Mouse (Mus musculus) E14TG2a.4 (cell line): Measurements from ENCODE around the gene Zfp773.

Source experiments
- H3K27me3 ChIP-seq: 2 replicates; pipeline ENCODE4 v1.6.1; 2014; ENCODE audit warnings: low read length, control low read depth; ENCODE audit not compliant: insufficient read depth
- H3K36me3 ChIP-seq: 2 replicates; pipeline ENCODE4 v1.6.1; 2014; ENCODE audit warnings: low read length, control low read depth; ENCODE audit not compliant: insufficient read depth
- H3K4me1 ChIP-seq: replicated peaks from 2 replicates; pipeline ENCODE4 v1.6.1; 2014; ENCODE audit warnings: low read depth, low read length, control low read depth
- H3K4me3 ChIP-seq: replicated peaks from 2 replicates; pipeline ENCODE4 v1.5.1; 2014; ENCODE audit warnings: mild to moderate bottlenecking, low read length
- H3K9me3 ChIP-seq: 2 replicates; pipeline ENCODE4 v1.6.1; 2014; ENCODE audit warnings: low read length, control low read depth
- CTCF ChIP-seq: conservative IDR thresholded peaks from 2 replicates; pipeline ENCODE4 v1.5.1; 2014; ENCODE audit warnings: low read length
- NANOG ChIP-seq: IDR thresholded peaks from 2 replicates; pipeline ENCODE4 v1.6.1; 2014; ENCODE audit warnings: borderline replicate concordance, low read length, mixed read lengths
- POU5F1 ChIP-seq: IDR thresholded peaks from 2 replicates; pipeline ENCODE4 v1.6.1; 2014; ENCODE audit warnings: low read length, borderline replicate concordance

The Zfp773 gene

GRCm38 (mm10) chr7:7120921-7121601 is 15.5 kb downstream of the Zfp773 start, which contains the start of gene Zfp954:
Gene Zfp954, minus strand, starts transcription at chr7:7121488.
- H3K9me3 ChIP-seq = no peaks in the 10 kb centered on the region
- peak; percentile 34 for TF ChIP-seq CTCF
- TF ChIP-seq POU5F1 = no peak
- peak within 1 kb of the TSS; percentile 90 for H3K4me3 ChIP-seq
- peaks cover 55% of the 10 kb centered on the region for H3K36me3 ChIP-seq
- H3K4me1 ChIP-seq = peaks cover 38% of the 10 kb centered on the region
- no peaks in the 10 kb centered on the region for H3K27me3 ChIP-seq

- Histone ChIP-seq H3K9me3 (no peaks in the 10 kb centered on the region), H3K4me3 (no peak overlapping the region), H3K4me1 (peaks cover 30% of the 10 kb centered on the region), H3K27me3 (no peaks in the 10 kb centered on the region), H3K36me3 (peaks cover 65% of the 10 kb centered on the region)
- no peak for TF ChIP-seq NANOG
- TF ChIP-seq CTCF = no peak
- no peak for TF ChIP-seq POU5F1
Measured at GRCm38 (mm10) chr7:7118441-7118840, 18.1 kb downstream of the Zfp773 start.

- no peaks in the 10 kb centered on the region for H3K27me3 ChIP-seq
- H3K4me1 ChIP-seq = peaks cover 7% of the 10 kb centered on the region
- H3K9me3 ChIP-seq = peaks cover 15% of the 10 kb centered on the region
- TF ChIP-seq NANOG (no peak), CTCF (no peak), POU5F1 (no peak)
- peak overlapping the region; percentile 67 for H3K4me3 ChIP-seq
- H3K36me3 ChIP-seq = 0 out of 2 replicates have a peak, but pooled peaks cover under 1% of the 10 kb centered on the region
Measured at GRCm38 (mm10) chr7:7108501-7108900, 28.1 kb downstream of the Zfp773 start.
